Mouse (Mus musculus) embryo, embryonic 11 days (tissue): ENCODE results near the gene Fitm2.
A peak's percentile ranks its signal among the peaks of the same experiment; 100 is the strongest.

Experiments used
- DNase-seq: peaks from one replicate; pipeline ENCODE4 v3.0.0-alpha.2; 2015

The Fitm2 gene

GRCm38 (mm10) chr2:163420366-163420886 lies 52.0 kb downstream of the Fitm2 start:
- DNase-seq = no peak

DNA sequence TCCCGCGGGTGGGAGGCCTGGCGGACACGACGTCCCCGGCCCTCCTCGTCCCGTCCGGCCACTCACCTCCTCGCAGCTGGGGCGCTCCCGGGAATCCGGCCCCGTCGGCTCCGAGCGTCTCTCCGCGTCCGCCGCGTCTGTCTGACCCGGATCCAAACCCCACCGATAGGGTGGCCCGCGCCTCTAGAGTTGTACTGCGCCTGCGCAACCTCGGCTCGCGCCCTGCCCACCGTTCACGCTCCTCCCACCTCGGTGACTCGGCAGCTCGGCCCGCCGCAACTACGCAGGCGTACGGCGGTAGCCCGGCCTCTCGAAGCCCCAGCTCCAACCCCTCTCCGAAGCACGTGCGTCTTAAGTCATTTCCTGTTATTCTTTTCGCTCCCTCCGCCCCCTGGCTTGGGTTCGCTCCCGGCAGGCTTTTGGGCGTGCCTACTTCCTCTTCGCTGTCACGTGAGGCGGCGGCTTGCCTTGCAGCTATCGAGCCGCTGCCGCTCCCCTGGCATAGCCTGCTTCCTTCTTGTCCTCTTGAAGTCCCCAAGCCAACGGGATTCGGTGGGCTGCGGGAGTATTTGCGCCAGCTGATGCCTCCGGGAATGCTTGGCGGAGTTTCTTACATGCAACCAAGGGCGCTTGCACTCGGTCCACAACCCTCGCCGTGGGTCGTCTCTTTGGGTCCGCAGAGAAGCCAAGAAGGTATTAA lies 52.9 kb downstream of the Fitm2 start:
- DNase-seq = peak; percentile 99

DNA sequence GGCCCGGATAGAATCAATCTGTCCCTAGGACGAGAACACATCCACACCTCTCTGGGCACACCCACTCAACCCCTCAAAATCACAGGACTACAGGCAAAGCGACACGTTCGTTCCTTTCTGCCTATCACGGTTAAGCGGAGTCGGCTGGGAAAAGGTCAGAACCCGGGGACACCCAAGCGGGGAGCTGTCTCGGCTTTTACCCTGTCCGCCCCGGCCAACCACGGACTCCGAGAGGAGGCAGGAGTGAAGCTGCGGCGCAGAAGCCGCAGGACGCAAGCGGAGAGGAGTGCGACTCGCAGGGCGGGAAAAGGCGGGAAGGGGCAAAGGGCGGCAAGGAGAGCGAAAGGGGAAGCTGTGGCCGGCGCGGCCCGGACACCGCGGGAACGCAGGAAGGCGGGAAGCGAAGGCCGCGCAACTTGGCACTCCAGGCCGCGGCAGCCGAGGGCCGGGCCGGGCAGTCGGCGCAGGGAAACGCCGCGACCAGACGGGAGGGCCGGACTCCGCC lies 53.5 kb downstream of the Fitm2 start:
- DNase-seq = peak; percentile 58

- no peak for DNase-seq
Observed at GRCm38 (mm10) chr2:163417830-163418229, 54.6 kb downstream of the Fitm2 start.

DNA sequence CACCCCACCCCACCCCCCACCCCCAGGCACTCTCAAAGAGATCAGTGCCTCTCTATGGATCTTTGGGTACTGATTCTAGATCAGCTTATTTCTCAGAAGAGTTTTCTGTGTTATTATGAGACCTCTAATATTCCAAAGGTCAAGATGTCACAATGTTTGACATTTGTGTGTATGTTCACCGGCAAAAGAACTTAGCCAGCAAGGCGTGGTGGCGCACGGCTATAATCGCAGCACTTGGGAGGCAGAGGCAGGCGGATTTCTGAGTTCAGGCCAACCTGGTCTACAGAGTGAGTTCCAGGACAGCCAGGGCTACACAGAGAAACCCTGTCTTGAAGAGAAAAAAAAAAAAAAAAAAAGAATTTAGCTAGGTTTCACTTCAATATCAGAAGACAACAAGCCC lies 55.4 kb downstream of the Fitm2 start:
- no peak for DNase-seq
